Mouse (Mus musculus) urinary bladder, adult 2 months (tissue): Measurements from ENCODE around the gene Pitpnm2. TPM values are rescaled to one million over a fixed set of nuclear protein-coding genes. Genes with fewer than 3 reads are reported as not detected.
"Not testable (repeated sequence)": the region's sequence is repeated elsewhere in the genome, so short reads cannot be mapped to it uniquely, and the experiment has no call there.

Experiments
- DNase-seq: peaks from one replicate; pipeline ENCODE4 v3.0.0; 2022; ENCODE audit warnings: low spot score
- polyA plus RNA-seq: library from polyadenylated mRNA; depleted of rRNA; stranded (reverse); fragments of >200 nt; gene quantifications from 2 replicates; pipeline ENCODE4 v1.2.3, GENCODE M21; 2012; rRNA removed

Pitpnm2 gene
- polyA plus RNA-seq = 23.0 and 33.6 TPM in 2 replicates

- DNase-seq = no peak
Observed at GRCm38 (mm10) chr5:124249614-124250591, at the start of gene Pitpnm2. Pitpnm2 (minus strand) TSS chr5:124249760.

DNA sequence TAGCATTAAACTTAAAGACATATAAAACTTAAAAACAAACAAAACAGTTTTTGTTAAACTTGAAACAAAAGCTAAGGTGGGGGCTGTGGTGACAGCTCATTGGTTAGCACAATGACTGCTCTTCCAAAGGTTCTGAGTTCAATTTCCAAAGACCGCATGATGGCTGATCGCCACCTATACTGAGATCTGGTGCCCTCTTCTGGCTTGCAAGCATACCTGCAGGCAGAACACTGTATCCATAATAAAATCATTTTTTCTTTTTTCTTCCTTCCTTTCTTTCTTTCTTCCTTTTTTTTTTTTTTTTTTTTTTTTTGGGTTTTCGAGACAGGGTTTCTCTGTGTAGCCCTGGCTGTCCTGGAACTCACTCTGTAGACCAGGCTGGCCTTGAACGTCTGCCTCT, 49.7 kb upstream of the Pitpnm2 start:
- DNase-seq = not testable (repeated sequence)

- DNase-seq = no peak
Observed at GRCm38 (mm10) chr5:124296475-124296874, 46.9 kb upstream of the Pitpnm2 start.

DNA sequence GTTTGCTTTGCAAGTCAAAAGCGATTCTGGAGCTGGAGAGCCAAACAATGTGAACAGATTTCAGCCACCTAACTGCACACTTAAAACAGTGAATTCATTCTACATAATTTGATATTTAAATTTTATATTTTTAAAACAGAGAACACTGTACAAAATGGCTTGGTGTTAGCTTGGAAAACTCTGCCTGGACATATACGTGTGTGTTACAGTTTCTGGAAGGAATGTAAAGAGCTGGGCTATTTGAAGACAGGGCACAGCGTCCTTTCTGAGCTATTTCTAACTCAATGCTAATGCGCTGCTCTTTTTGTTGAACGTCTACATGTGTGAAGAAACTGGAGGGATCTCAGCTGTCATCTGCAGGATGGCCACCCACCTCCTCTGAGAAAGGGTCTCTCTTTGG, 44.4 kb upstream of the Pitpnm2 start:
- no peak for DNase-seq

- no peak for DNase-seq
Observed at GRCm38 (mm10) chr5:124290216-124290615, 40.7 kb upstream of the Pitpnm2 start.

DNA sequence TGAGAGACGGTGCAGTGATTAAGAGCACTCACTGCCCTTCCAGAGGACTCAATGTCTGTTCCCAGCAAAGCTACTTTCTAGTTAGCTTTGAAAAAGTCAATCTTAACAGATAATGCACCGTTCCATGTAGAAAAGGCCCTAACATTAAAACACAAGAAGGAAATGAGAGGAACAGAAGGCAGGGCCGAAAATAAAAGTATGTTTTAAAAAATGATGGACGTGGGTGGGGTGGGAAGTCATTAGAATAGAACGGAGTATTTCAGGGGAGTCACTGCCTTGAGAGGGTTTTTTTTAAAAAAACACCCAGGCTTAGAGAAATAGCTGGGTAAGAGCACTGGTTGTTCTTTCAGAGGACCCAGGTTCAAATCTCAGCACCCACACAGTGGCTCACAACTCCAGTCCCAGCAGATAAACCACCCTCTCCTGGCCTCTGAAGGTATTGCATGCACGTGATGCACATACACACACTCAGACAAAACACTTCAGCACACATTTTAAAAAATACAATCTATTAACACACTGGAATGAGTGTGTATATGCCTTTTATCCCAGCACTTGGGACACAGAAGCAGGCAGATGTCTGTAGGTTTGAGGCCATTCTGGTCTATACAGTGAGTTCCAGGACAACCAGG, 38.2 kb upstream of the Pitpnm2 start:
- DNase-seq = no peak

DNA sequence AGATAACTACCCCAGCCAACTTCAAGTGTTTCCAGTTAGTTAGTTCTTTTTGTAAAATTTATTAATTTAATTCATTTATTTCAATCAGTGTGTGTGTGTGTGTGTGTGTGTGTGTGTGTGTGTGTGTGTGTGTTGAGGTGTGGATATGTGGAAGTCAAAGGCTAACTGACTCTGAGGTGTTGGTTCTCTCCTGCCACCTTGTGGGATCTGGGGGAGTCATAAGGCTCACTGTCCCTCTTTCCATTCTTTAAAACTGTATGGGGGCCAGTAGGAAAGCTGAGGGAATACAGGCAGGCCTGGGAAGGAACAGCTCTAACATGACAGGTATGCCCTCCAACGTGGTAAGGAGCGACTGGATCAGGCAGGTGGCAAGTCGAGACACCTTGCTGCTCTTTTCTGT, 34.8 kb upstream of the Pitpnm2 start:
- no peak for DNase-seq

GRCm38 (mm10) chr5:124282854-124283253, 33.3 kb upstream of the Pitpnm2 start:
- DNase-seq = no peak

DNA sequence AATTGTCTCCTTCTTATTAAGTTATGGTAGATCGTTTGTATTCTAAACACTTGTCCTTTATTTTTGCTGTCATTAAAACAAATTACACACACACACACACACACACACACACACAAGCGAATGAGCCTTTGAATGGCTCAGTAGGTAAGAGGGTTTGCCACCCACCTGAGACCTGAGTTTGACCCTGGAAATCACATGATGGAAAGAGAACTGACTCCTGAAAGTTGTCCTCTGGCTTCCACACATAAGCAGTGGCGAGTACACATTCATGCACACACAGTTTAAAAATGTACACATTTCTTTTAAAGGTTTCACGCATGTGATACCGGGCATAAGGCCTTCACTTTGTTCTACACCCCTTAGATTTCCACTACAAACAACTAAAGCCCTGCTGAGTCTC, 20.7 kb upstream of the Pitpnm2 start:
- no peak for DNase-seq

DNA sequence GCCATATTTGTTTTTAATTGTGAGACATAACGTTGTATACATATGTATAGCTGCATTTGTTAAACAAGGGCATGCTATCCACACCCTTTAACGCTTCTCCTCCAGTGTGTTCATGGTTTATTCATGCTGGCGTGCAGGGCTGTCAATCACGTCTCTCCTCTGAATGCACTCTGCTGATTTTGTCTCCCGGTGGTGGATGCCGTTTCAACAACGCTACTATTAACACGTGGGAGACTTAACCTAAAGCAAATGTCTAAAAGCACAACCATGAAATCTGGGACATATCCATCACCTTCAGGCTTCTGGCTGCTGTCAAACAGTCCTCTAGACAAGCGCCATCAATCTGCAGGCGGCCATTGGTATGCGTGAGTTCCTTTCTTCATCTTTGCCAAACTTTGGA, 20.1 kb upstream of the Pitpnm2 start:
- DNase-seq = no peak

DNA sequence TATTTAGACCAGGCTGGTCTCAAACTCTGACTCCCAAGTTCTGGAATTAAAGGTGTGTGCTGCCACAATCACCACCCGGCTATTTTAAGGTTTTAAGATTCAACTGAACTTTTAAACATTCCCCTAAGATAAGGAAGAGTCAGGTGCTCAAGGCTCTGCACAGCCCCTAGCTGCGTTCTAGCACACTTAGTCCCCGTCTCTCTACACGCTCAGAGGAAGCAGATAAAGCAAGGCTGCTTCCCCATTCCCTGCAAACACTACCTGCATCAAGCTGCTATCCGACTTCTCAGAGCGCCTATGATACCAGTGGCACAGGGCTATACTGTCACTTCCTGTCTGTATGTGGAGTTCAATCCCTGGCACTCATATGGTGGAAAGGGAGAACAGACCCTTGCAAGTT, 18.1 kb upstream of the Pitpnm2 start:
- no peak for DNase-seq

DNA sequence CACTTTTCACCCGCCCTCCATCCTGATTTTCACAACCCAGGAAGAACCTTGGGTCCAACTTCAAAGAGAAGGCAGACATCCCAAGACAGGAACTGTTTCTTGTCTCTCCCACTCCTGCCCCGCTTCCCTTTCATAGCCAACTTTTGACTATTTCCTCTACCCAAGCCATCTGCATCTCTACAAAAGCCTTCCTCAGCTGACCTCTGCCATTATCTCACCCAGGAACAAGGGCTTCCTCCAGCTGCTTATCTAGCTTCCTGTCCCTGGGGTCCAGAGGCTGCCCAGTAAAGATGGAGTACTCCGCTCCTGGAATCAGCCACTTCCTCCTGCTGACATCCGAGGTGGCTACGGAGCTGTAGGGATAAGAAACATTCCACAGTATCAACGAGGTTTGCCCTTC, 17.3 kb upstream of the Pitpnm2 start:
- DNase-seq = no peak

DNA sequence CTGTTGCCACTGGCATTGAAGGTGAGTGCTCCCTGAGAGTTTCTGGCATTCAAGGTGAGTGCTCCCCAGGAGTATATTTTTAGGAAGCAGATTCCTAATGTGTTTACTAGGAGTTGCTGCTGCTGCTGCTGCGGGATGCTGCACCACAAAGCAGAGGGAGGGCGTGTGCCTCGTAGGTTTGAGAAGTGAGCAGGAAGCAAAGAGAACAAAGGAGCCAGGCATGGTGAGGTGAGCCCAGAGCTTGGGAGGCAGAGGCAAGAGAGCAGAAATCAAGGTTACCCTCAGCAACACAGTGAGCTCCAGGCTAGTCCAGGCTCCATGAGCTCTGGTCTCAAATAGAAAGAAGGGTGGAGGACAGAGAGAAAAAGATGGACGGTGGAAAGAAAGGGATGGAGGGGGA, 13.7 kb upstream of the Pitpnm2 start:
- no peak for DNase-seq

GRCm38 (mm10) chr5:124262090-124262489, 12.5 kb upstream of the Pitpnm2 start:
- DNase-seq = no peak

GRCm38 (mm10) chr5:124259133-124259532, 9.6 kb upstream of the Pitpnm2 start:
- DNase-seq = no peak

DNA sequence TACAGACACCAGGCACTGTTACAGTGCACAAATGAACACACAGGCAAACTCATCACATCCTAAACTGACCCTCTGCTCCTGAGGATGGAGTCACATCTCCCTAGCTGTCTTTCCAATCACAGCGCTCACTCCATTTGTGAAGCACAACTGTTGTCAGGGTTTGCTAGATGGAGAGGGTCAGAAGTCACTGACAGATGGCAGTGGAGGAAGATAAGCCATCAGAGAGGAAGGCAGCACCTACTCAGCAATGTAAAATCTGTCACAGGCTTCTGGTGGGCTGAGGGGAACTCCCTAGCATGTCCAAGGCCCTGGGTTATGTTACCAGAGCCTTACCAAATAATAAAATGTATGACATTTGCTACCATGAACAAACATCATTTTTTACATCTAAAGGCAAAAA, 8.5 kb upstream of the Pitpnm2 start:
- DNase-seq = no peak

- no peak for DNase-seq
Observed at GRCm38 (mm10) chr5:124255141-124255540, 5.6 kb upstream of the Pitpnm2 start.

- DNase-seq = no peak
Observed at GRCm38 (mm10) chr5:124253555-124253954, 4.0 kb upstream of the Pitpnm2 start.

- no peak for DNase-seq
Observed at GRCm38 (mm10) chr5:124252580-124253320, 3.2 kb upstream of the Pitpnm2 start.

DNA sequence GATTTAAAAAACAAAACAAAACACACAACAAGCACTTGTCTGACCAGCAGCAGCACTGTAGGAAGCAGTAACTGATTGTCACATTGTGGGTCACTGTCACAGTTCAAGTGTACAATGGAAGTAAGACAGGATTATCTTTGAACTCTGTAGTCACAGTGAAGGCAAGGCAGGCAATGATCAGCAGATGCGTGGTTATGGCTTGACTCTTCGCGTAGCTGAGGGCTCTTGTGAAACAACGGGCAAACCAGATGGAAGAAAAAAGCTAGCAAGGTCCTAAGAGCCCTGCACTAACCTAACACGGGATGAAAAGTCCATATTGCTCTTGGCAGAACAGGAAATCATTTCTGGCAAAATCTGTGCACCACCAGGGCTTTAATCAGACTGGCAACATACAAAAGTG, 1.5 kb upstream of the Pitpnm2 start:
- no peak for DNase-seq

DNA sequence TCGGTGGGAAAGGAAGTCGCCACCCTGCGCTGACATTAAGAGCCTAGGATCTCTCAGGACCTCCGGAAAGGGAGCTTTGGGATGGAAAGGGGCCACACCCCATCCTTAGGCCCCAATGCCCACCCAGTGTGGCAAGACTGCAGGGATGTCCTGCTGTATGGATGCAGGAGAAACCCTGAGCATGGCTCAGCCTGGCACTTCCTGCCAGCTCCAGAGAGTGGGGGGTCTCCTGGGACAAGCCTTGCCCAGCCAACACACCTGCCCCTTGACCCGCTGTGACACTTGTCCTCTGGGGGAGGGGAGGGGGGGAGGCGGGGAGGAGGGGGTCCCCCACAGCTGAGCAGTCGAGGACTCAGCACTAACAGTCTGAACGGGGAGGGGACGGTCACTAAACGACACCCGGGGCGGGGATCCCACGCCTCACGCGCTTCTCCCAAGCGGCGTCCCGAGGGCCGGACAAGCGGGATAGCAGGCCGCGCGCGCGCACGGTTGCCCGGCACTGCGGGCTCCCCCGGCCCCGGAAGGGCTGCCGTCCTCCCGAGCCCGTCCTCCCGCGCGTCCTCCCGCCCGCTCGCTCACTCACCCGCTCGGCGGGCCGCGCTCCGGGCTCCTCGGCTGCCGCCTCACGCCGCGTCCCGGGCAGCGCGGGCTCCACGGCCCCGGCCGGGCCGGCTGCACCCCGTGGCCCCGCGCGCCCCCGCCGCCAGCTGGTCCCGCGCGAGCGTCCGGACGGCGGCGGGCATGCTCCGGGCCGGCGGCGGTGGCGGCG, 531 bp downstream of the Pitpnm2 start:
- peak; percentile 65 for DNase-seq
